Mouse (Mus musculus): ENCODE results near the gene Sall2. TPM values are rescaled to one million over a fixed set of nuclear protein-coding genes. Genes with fewer than 3 reads are reported as not detected.
"Not testable (repeated sequence)": the region's sequence is repeated elsewhere in the genome, so short reads cannot be mapped to it uniquely, and the experiment has no call there.

The Sall2 gene
- 10 to 100 TPM; 36.6 to 43.7 (median 40.9) TPM for total RNA-seq (2022)

DNA sequence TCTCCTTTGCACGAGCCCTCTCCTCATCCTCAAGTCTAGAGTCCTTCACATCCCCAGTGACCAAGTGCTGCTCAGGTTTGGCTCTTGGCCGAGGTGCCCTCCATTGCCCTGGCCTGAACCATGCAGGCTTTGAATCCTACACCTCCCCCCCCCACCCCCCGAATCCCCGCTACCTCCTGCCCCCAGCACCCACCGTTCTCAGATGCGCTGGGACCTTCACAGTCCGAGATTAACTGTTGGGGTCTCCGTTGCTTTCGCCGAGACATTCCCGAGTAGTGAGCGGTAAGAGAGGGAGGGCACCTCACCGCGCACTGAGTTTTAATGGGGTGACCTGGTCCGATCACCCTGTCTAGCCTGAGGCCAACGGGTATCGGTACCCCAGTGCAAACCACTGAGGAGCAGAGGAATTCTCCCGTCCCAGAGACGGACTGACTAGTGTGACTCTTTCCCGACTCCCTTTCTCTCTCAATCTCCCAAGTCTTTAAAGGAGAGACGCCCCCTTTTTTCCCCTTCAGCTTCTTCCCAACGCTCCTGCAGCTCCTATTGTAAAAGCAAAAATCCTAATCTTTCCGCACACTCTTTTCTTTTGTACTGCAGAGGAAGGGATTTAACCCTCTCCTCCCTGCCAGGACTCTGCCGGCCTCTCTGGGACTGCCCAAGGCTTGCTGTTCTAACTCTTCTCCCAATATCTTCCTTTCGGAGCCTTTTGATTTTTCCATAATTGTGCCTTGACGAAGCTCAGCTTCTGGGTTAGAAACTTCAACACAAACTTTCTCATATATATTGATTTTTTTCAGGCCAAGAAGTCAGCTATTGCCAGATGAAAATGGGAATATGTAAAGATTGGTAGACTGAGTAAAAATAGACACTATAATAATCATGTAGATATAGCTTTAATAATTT is at the start of gene Sall2:
TSS of gene Sall2 (minus strand) at position 853 of the 903 bp plus-strand sequence.
- DNase-seq (ENCODE audit: low spot score in 2 of 2) = no peak

DNA sequence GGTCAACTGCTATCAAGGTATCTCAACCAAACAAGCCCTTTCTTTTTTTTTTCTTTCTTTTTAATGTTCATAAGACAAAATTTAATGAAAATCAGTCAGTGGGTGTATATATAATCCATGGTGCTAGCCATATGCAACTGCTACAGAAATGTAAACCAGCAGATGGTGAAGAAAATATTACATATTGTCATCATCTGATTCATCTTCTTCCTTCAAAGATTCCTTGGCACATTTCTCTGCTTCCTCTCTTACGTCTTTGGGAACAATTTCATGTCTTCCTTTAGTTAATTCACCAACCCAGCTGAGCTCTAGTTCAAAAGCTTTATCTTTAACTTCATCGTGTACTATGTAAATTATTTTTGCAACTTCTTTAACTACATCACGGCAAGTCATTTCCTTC is 40.2 kb upstream of the Sall2 start:
- no peak for DNase-seq (ENCODE audit: low spot score in 2 of 2)

DNA sequence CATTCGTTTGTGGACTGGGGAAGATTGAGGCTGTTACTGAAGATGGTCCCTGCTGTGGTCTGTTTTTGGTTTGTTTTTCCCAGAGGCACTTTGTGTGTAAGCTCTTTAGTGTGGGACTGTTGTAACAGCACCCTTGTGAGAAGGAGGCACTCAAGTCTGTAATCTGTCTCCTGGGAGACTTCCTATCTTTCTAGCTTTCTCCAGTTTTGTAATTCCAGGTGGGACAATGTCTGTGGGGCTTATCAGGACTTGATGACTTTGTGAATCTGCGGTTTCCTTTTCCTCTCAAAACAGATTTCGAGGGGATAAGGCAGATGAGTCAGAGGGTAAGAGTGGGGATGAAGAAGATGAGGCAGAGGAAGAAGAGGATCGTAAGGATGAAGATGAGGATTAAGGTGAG is 27.7 kb upstream of the Sall2 start, which contains the start of gene Olfr1513:
TSS of gene Olfr1513 (minus strand) at position 101 of the 400 bp plus-strand sequence.
- no peak for DNase-seq (ENCODE audit: low spot score in 2 of 2)

DNA sequence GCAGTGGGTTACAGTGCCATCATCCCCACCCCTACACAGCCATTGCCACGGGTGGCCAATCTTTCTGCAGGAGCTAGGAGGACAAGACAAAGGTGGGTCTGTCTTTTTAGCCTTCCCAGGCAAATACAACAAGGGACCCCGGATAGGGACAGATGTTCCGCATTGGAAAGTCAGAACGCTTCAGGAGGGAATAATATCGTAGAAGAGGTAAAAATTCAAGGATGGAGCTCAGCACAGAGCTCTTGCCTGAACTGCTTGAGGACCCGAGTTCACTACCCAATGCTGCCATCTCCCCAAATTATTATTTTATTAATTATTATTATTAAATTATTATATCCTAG is 10.9 kb upstream of the Sall2 start:
- no peak for DNase-seq (ENCODE audit: low spot score in 2 of 2)

DNA sequence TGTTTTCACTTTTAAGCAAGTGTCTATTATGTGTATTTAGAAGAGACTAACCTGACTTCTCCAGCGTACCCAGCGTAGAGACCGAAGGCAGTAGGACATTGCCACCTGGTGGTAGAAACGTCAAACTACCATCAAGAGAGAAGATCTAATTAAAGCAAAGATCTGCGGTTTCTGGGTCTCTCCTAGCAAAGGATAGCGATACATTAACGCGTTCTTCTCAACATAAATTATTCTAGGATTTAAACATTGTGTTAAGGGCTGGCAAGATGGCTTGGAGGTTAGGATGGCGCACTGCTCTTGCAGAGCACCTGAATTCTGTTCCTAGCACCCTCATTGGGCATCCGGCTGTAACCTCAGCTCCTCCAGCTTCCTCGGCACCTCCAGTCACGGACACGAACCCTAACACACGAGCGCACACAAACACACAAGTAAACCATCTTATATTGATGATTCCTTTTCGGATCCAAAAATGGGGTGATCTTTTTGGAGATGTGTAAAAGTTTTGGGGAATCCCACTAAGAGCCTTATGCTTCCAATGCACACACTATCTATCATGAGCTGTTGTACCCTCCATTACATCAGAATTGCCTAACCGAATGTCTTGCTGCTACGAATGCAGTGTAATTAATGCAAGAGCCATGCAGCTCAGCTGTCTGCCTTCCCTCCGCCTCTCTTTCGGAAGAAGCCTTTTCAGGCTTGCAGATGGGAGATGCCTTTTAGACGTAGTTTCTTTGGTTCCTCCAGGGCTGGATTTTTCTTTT is 10.4 kb upstream of the Sall2 start:
- DNase-seq (ENCODE audit: low spot score in 2 of 2) = peak; percentile 52 to 55

DNA sequence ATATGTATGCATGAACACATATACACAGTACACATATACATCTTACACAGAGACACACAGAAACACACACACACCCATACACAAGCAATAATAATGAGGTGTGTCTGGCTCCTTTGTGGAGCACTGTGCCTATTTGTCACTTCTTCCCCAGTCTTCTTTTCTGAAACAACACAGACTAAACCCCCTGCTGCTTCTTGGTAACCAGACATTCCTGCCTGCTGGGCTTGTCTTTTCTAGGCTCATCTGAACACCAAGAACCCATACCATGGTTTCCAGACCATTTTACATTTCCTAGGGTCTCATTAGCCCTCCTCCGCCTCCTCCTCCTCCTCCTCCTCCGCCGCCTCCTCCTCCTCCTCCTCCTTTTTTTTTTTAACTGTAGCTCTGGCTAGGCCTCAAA is 3.6 kb upstream of the Sall2 start:
- no peak for DNase-seq (ENCODE audit: low spot score in 2 of 2)

DNA sequence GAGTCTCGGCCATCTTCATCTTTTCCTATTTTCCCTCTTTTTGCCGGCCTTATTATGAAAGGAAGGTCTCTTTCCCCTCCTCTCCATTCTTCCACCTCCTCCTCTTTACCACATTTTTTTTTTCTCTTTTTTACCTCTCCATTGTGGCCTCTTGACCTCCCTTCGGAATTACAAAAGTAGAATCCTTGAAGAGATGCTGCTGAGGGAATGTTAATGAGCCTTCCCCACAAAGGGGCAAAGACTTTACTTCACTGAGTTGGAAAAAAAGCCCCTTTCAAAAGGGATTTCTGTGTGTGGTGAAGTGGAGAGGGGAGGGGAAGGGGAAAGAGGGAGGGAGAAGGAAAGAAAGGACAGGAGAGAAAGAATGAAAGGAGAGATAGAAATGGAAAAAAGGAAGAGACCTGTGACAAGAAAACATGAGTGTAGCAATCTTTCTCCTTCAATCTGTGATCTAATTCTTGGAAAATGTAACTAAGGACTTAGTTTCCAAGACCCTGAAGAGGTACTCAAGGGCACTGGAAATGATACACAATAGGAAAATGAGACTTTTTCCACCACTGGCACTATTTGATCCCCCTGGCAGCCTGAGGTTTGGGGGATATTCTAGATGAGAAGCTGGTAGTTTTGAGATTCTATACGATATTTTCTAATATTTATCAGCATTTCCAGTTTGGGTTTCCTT is 2.6 kb upstream of the Sall2 start:
- DNase-seq (ENCODE audit: low spot score in 2 of 2) = no peak

DNA sequence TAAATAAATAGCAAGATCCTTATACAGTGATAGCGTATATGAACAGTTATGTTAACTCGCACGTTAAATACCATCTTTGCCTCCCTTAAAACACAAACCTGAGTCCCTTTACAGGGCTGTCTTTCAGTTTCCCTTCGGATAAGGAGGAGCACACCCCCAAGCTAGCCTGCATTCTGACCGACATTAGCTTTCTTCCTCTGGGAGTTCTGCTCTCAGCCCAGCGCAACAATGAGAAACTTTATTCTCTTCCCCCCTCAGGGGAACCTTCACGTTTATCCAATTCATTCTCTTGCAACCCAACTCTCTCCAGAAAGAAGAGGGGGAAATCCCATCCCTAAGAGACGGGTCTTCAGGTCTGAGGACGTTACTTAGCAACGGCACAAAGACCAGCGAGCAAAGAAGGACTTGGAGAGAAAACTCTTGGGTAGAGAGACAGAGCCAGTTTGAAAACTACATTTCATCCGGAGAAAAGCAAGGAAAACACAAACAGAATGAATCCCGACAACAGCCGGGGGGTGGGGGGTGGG is 1.1 kb downstream of the Sall2 start:
- DNase-seq (ENCODE audit: low spot score in 2 of 2) = no peak

DNA sequence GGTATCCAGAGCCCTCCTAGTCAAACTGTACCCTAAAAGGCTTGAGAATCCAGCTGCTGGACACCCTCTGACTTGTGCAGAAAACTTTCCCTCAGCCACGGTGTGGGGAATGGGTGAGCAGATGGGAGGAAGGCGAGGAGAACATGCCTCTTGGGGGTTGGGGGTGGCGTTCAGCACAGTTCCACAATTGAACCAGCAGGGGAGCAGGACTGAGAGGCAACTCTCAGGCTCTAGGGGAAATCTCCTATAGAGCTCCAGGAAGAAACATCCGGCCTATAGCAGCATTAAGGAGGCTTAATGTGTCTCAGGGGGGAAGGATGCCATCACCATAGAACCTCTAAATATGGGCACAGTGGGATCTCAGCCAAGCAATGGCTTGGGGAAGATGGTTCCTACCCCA is 2.7 kb downstream of the Sall2 start:
- no peak for DNase-seq (ENCODE audit: low spot score in 2 of 2)

DNA sequence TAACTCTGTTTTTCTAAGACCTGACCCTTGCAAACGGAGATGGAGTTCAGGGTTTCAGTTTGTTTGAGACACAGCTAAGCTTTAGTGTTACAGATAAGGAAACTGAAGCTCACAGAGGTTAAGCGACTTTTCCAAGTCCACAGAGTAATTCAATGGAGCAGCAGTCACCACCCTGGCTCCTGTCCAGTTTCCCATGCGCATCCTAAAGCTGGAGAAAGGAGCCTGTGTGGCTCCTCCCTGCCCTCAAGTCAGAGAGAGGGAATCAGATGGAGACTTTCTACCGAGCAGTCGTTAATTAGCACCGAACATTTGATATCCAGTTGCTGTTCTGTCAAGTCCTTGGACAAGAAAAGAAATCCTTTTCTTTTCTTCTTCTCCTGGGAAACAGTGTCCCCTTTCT is 9.2 kb downstream of the Sall2 start:
- no peak for DNase-seq (ENCODE audit: low spot score in 2 of 2)

DNA sequence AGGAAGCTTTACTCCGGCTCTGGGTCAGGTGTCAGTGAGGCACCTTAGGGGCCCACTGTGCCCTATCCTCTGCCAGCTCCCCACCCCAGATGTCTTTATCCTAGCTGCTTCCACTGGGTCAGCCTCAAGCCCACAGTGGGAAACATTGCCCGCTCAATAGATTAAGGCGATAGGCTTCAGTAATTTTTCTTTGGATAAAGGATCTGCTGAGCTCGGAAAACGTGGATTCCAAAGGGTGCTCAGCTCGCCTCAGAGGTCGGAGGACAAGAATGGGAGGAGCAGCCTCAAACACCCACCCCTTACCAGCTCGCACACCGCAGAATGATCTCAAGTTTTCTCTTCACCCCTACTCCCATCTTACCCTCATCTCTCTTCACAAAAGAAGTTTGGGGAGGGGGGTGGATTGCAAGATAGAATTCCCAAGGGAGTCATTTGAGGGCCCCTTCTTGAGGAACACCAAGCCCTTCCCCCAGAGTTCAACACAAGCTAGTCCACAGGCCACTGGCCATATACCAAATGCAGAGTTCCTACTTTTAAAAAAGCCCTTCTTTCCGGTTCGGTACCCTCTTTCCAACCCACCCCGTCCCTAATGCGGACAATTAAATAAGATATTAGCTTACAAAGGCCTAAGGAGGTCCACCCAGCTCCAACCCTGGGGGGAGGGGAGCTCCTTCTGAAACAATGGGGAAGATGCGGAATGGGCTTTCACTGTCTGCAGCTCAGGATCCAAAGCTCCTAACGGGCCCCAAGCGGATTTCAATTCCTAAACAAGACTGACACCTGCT is 11.9 kb downstream of the Sall2 start:
- no peak for DNase-seq (ENCODE audit: low spot score in 2 of 2)

DNA sequence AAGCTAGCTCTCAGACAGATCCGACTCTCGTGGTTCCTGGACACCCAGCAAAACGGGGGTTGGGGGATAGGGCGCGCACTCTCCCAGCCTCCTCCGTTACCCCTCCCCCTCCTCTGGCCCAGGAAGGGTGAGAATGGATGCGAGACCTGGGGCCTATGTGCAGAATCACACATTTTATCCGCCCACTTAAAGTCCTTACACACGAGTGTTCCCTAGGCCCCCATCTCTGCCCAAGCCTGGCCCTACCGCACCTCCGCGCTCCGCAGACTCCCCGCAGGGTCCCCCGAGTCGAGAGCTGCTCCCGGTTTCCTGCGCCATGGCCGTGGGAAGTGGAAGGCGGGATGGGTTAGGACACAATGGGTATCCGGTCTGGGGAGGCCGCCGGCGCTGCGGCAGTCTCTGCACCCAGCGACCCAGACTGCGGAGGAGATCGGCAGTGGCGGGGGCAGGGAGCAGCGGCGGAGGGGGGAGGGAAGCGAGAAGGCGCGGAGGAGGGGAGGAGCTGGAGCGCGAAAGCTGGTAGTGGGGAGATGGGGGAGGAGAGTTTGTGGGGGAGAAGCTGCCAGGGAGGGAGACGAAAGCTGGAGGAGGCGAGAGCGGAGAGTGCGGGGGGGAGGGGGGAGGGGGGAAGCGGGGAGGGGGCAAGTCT is 12.6 kb downstream of the Sall2 start:
- DNase-seq (ENCODE audit: low spot score in 2 of 2) = peak; percentile 56 to 57

DNA sequence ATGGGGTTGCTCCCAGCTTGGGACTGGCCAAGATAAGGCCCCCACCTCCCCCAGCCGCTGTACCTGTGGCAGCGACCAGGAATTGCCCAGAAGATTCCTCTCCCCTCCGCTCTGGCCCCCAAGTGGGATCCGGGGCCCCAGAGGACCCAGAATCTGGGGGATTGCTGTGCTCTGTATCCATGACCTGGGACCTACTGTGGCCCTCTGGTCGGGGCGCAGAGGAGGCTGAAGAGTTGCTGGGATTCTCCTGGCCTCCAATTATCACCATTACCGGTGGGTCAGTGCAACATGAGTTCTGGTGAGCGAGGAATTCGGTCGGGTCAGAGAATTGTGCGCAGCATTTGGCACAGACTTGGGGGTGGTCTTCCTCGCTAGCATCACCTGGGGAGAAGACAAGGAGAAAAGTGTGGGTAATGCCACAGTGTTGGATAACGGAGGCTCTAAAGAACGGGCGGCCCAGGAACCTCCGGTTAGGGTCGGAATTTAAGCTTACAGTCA is 13.2 kb downstream of the Sall2 start:
- no peak for DNase-seq (ENCODE audit: low spot score in 2 of 2)

DNA sequence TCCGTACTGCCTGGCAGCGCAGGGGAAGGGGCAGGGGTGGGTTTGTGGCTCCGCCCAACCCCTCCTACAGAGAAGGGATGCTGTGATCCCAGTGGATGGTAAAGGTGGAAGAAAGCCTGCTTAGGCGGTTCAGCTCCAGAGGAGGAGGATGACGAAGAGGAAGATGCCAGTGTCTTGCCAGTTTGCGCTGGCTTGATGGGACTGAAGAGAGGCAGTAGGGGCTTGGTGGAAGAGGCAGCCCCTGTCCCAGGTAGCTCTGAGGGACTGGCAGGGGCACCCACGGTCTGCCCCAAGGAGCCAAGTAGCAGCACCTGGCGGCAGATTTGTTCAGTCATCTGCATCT is 13.8 kb downstream of the Sall2 start:
- no peak for DNase-seq (ENCODE audit: low spot score in 2 of 2)

DNA sequence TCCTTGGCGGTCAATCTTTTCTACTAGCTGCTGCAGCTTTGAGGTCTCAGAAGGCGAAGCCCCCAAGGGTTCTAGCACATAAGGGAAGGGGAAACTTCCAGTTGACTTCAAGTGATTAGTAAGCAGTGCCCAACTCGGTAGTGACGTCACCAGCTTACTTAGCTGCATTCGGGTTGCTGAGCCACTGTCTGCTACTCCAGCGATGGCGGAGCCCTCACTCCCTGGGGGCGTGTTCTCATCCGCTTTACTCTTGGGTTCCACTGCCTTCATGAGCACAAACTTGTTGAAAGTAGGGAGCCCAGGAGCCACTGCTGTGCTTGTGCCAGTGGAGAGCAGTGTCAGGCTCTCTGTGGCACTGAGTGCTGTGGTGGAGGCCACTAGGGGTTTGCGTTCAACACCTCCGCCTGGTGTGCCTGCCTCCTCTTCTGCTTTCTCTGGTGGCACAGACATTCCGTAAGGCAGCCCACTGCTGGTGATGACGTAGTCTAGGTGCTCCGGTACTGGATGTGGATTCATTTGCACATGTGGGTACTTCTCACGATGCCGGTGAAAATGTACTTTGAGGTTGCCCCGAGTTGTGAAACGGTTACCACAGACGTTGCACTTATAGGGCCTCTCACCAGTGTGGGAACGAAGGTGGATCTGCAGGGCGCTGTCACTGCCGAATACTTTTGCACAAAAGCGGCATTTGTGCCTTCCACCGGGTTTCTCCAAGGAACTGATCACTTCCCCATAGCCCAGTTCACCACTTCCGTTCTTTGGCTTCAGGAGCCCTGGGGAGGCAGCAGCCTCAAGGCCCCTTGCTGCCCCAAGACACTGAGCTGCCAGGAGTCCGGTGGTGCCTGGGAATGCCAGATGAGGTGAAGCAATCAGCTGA is 14.4 kb downstream of the Sall2 start:
- DNase-seq (ENCODE audit: low spot score in 2 of 2) = no peak

DNA sequence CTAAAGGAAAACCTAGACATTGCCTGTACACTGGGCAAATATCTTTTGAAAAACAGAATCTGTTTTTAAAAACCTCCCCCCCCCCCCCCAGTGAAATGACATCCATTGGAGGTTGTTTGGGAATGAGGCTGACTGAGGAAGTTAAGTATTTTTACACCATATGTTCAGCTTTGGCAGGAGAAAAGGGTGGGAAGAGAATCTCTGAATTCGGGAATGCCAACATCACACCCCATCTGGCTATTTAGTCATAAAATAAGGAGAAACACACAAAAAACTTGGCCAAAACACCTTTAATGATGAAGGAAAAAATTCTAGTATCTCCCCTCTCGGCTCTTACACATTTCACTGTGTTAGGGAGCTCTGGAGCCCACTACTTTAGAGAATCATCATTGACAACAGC is 17.7 kb downstream of the Sall2 start:
- no peak for DNase-seq (ENCODE audit: low spot score in 2 of 2)

DNA sequence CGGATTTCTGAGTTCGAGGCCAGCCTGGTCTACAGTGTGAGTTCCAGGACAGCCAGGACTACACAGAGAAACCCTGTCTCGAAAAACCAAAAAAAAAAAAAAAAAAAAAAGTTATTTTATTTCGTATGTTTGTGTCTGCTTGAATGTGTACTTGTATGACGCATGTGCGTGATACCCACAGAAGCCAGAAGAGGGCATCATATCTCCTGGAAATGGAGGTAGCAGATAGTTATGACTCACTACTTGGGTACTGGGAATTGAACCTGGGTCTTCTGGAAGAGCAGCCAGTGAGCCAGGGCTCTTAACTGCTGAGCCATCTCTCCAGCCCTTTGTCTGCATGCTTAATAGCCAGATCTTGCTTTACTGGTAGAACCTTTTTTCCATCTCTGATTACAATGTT is 18.2 kb downstream of the Sall2 start:
- not testable (repeated sequence) for DNase-seq (ENCODE audit: low spot score in 2 of 2)

DNA sequence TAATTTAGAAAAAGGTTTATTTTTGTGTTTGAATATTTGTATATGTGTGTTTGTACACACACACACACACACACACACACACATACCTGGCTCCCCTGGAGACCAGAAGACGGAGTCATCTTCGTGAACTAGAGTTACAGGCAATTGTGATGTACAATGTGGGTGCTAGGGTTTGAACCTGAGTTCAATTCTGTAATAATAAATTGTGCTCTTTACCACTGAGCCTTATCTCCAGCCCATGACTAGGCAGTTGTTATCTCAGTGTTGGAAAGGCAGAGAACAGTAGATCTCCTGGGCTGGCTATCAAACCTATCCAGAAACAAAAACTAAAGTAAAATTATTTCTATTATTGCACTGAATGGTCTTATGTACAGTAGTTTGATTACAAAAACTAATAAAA is 22.5 kb downstream of the Sall2 start:
- DNase-seq (ENCODE audit: low spot score in 2 of 2) = no peak

DNA sequence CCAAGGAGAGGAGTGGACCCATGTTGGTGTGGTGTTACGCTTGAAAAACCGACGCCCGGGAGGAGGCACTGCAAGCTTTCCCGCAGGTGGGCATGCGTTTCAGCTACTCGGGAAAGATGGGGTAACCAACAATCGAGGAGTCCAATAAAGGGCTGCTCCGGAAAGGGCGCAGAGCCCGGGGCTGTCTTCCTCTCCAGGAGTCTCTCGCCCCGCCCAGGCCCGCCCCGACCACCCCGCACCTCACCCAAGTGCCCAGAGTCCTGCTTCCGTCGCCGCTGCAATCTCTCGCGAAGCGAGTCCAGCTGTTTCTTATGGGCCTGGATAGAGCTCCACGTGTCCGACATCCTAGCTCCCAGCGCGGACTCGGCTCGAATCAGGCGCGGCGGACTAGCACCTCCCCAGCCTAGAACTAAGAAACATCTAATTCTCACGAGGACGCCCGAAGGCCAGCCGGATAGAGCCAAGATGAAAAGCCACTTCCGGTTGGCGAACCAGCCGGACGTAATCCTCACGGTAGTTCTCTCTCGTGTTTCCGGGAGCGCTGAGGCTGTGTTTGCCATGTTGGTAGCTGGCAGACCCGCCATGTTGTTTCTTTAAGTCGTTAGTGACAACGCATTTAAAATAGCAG is 23.8 kb downstream of the Sall2 start, which contains the start of gene Mettl3:
TSS of gene Mettl3 (minus strand) at position 485 of the 628 bp plus-strand sequence.
- peak; percentile 79 to 93 for DNase-seq (ENCODE audit: low spot score in 2 of 2)
